Mouse (Mus musculus) MEL (cell line): Measurements from ENCODE around the gene Ptbp1. TPM values are rescaled to one million over a fixed set of nuclear protein-coding genes. Genes with fewer than 3 reads are reported as not detected.

ENCODE experiments used
- DNase-seq: peaks from one replicate; pipeline ENCODE4 v3.0.0; 2011; ENCODE audit warnings: low read depth, low spot score
- H3K27ac ChIP-seq: 2 replicates; pipeline ENCODE4 v1.5.1; 2012; ENCODE audit warnings: low read depth, mild to moderate bottlenecking, control low read depth, low read length, moderate library complexity; ENCODE audit not compliant: control insufficient read depth
- H3K27me3 ChIP-seq, 2 experiments: fragments of 150-350 bp in 1 of 2; sonication (generic) in 1 of 2; 2 replicates each; pipeline ENCODE4 v1.6.1; 2012; ENCODE audit warnings: low read length in 2 of 2, mild to moderate bottlenecking in 2 of 2, improper control_type of control experiment in 1 of 2, moderate library complexity in 1 of 2; ENCODE audit not compliant: insufficient read depth in 2 of 2, control insufficient read depth in 1 of 2
- H3K36me3 ChIP-seq, 2 experiments: 2 replicates each; pipeline ENCODE4 v1.6.1; 2012 to 2014; ENCODE audit warnings: low read length in 2 of 2, improper control_type of control experiment in 1 of 2, inconsistent platforms in 1 of 2, mild to moderate bottlenecking in 1 of 2; ENCODE audit not compliant: insufficient read depth in 2 of 2, control insufficient read depth in 1 of 2
- H3K4me1 ChIP-seq, 2 experiments: fragments of 150-350 bp in 1 of 2; sonication (generic) in 1 of 2; 2 replicates each; pipeline ENCODE4 v1.6.1; 2012; ENCODE audit warnings: low read length in 2 of 2, improper control_type of control experiment in 1 of 2, mild to moderate bottlenecking in 1 of 2; ENCODE audit not compliant: insufficient read depth in 2 of 2, control insufficient read depth in 1 of 2
- H3K4me3 ChIP-seq, 2 experiments: fragments of 150-350 bp in 1 of 2; sonication (generic) in 1 of 2; 2 replicates each; pipeline ENCODE4 v1.5.1; 2012; ENCODE audit warnings: low read depth in 2 of 2, low read length in 2 of 2, mild to moderate bottlenecking in 2 of 2, moderate library complexity in 2 of 2, control low read depth in 1 of 2, improper control_type of control experiment in 1 of 2; ENCODE audit not compliant: control insufficient read depth in 1 of 2, insufficient read depth in 1 of 2
- H3K79me2 ChIP-seq: 2 replicates; pipeline ENCODE4 v1.6.1; 2012; ENCODE audit warnings: mild to moderate bottlenecking, low read length, moderate library complexity; ENCODE audit not compliant: control insufficient read depth, poor library complexity, insufficient read depth
- H3K9ac ChIP-seq: 2 replicates; pipeline ENCODE4 v1.6.1; 2012; ENCODE audit warnings: low read depth, mild to moderate bottlenecking, control low read depth, low read length, moderate library complexity; ENCODE audit not compliant: control insufficient read depth, poor library complexity, severe bottlenecking
- H3K9me3 ChIP-seq: fragments of 150-350 bp; sonication (generic); replicated peaks from 2 replicates; pipeline ENCODE4 v1.6.1; 2012; ENCODE audit warnings: mild to moderate bottlenecking, low read length, improper control_type of control experiment, moderate library complexity; ENCODE audit not compliant: insufficient read depth
- EP300 ChIP-seq, 2 experiments: IDR thresholded peaks; 2 replicates each; pipeline ENCODE4 v1.6.1; 2011; ENCODE audit warnings: improper control_type of control experiment in 2 of 2, low read length in 2 of 2, low read depth in 1 of 2, mild to moderate bottlenecking in 1 of 2
- GATA1 ChIP-seq: IDR thresholded peaks from 2 replicates; pipeline ENCODE4 v1.6.1; 2011; ENCODE audit warnings: low read depth, low read length, improper control_type of control experiment
- MAFK ChIP-seq: IDR thresholded peaks from 2 replicates; pipeline ENCODE4 v1.6.1; 2011; ENCODE audit warnings: low read depth, mild to moderate bottlenecking, low read length, improper control_type of control experiment, borderline replicate concordance
- MAX ChIP-seq: IDR thresholded peaks from 2 replicates; pipeline ENCODE4 v1.6.1; 2011; ENCODE audit warnings: low read length, improper control_type of control experiment
- MEF2A ChIP-seq: IDR thresholded peaks from 2 replicates; pipeline ENCODE4 v1.6.1; 2014; ENCODE audit warnings: low read depth, mild to moderate bottlenecking, inconsistent platforms, low read length, improper control_type of control experiment; ENCODE audit not compliant: poor library complexity, insufficient replicate concordance, severe bottlenecking; ENCODE audit errors: extremely low read depth
- MXI1 ChIP-seq: IDR thresholded peaks from 2 replicates; pipeline ENCODE4 v1.6.1; 2011; ENCODE audit warnings: mild to moderate bottlenecking, low read depth, low read length, improper control_type of control experiment
- MYB ChIP-seq: IDR thresholded peaks from 2 replicates; pipeline ENCODE4 v1.6.1; 2011; ENCODE audit warnings: mild to moderate bottlenecking, low read depth, low read length, improper control_type of control experiment
- MYC ChIP-seq: IDR thresholded peaks from 2 replicates; pipeline ENCODE4 v1.6.1; 2011; ENCODE audit warnings: low read depth, mild to moderate bottlenecking, low read length, improper control_type of control experiment, moderate library complexity
- NELFE ChIP-seq: IDR thresholded peaks from 2 replicates; pipeline ENCODE4 v1.6.1; 2011; ENCODE audit warnings: low read depth, low read length, improper control_type of control experiment
- POLR2A ChIP-seq, 2 experiments: IDR thresholded peaks; 2 replicates each; pipeline ENCODE4 v1.6.1; 2011 to 2012; ENCODE audit warnings: low read length in 2 of 2, mild to moderate bottlenecking in 2 of 2, control low read depth in 1 of 2, improper control_type of control experiment in 1 of 2, low read depth in 1 of 2, moderate library complexity in 1 of 2; ENCODE audit not compliant: control insufficient read depth in 1 of 2, insufficient read depth in 1 of 2, poor library complexity in 1 of 2
- POLR2AphosphoS2 ChIP-seq: IDR thresholded peaks from 2 replicates; pipeline ENCODE4 v1.6.1; 2011; ENCODE audit warnings: low read length, improper control_type of control experiment
- POLR2AphosphoS5 ChIP-seq: IDR thresholded peaks from 2 replicates; pipeline ENCODE4 v1.6.1; 2012; ENCODE audit warnings: low read depth, borderline replicate concordance, mild to moderate bottlenecking, inconsistent platforms, low read length, moderate library complexity, mixed read lengths
- TCF12 ChIP-seq: IDR thresholded peaks from 2 replicates; pipeline ENCODE4 v1.6.1; 2014; ENCODE audit warnings: low read depth, mild to moderate bottlenecking, inconsistent platforms, low read length, improper control_type of control experiment, moderate library complexity
- UBTF ChIP-seq: IDR thresholded peaks from 2 replicates; pipeline ENCODE4 v1.6.1; 2012; ENCODE audit warnings: low read depth, mild to moderate bottlenecking, inconsistent platforms, low read length, improper control_type of control experiment, moderate library complexity, borderline replicate concordance; ENCODE audit not compliant: insufficient read depth
- USF1 ChIP-seq: IDR thresholded peaks from 2 replicates; pipeline ENCODE4 v1.6.1; 2014; ENCODE audit warnings: low read depth, mild to moderate bottlenecking, inconsistent platforms, low read length, improper control_type of control experiment, moderate library complexity
- USF2 ChIP-seq, 2 experiments: IDR thresholded peaks; 2 replicates each; pipeline ENCODE4 v1.6.1; 2011 to 2012; ENCODE audit warnings: improper control_type of control experiment in 2 of 2, low read length in 2 of 2, borderline replicate concordance in 1 of 2, inconsistent platforms in 1 of 2, low read depth in 1 of 2, mild to moderate bottlenecking in 1 of 2; ENCODE audit not compliant: insufficient read depth in 1 of 2
- ZC3H11A ChIP-seq: IDR thresholded peaks from 2 replicates; pipeline ENCODE4 v1.6.1; 2012; ENCODE audit warnings: low read depth, mild to moderate bottlenecking, inconsistent platforms, low read length, improper control_type of control experiment
- ZKSCAN1 ChIP-seq: IDR thresholded peaks from 2 replicates; pipeline ENCODE4 v1.6.1; 2012; ENCODE audit warnings: low read depth, mild to moderate bottlenecking, inconsistent platforms, low read length, improper control_type of control experiment, moderate library complexity
- polyA plus RNA-seq, 2 experiments: library from polyadenylated mRNA; stranded (reverse) in 1 of 2; unstranded in 1 of 2; fragments of >175 nt in 1 of 2; fragments of >200 nt in 1 of 2; gene quantifications; 2 replicates each; pipeline versions ENCODE4 v1.2.1 to v1.2.4; 2012; ENCODE audit warnings: low replicate concordance in 2 of 2, low read depth in 1 of 2; ENCODE audit not compliant: insufficient read length in 2 of 2, insufficient read depth in 1 of 2, missing spikeins in 1 of 2
- total RNA-seq: library from RNA; depleted of rRNA; stranded (reverse); fragments of 300-350 nt; gene quantifications from 2 replicates; pipeline ENCODE4 v1.2.3, GENCODE M21; 2012

Ptbp1 gene
- total and polyA plus RNA-seq, 3 experiments: 301 to 837 (median 329) TPM

DNA sequence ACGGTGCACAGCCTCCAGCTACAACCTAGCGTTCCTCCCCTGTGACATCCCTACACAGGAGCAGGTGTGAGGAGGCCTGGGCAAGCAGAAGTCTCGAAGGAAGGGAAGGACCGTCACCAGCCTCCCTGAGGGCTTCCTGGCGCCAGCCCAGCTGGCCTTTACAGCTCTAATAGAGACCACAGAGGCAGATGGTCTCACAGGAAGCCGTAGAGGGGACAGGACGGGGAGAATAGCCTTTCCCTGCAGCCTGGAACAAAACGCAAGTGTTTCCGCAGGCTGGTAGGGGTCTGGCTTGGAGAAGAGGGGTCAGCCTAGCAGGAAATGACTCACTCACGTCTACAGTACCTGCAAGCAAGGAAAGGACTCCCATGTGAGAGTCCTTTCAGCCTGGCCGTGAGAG lies 46.4 kb upstream of the Ptbp1 start:
- Histone ChIP-seq H3K4me3 (no peak overlapping the region), H3K9ac (no peak overlapping the region), H3K9me3 (no peaks in the 10 kb centered on the region), H3K27me3 (no peaks in the 10 kb centered on the region), H3K79me2 (no peaks in the 10 kb centered on the region), H3K36me3 (peaks cover 0 to 5% of the 10 kb centered on the region in 2 experiments; a peak in 2 of 4 replicates), H3K27ac (no peak overlapping the region), H3K4me1 (peaks cover 3% of the 10 kb centered on the region in 2 experiments; a peak in 2 of 4 replicates)
- DNase-seq: no peak
- TF ChIP-seq POLR2A (IDR thresholded peaks at IDR 0.05; ENCODE audit: control insufficient read depth in 1 of 2, insufficient read depth in 1 of 2, low read depth in 1 of 2, low read length in 2 of 2, poor library complexity in 1 of 2): no peak
- TF ChIP-seq POLR2AphosphoS5: no peak
- TF ChIP-seq ZKSCAN1: no peak
- no peak for TF ChIP-seq USF2 (IDR thresholded peaks at IDR 0.05; ENCODE audit: borderline replicate concordance in 1 of 2, insufficient read depth in 1 of 2, low read depth in 1 of 2, low read length in 2 of 2)
- TF ChIP-seq GATA1: no peak
- no peak for TF ChIP-seq NELFE
- no peak for TF ChIP-seq UBTF

DNA sequence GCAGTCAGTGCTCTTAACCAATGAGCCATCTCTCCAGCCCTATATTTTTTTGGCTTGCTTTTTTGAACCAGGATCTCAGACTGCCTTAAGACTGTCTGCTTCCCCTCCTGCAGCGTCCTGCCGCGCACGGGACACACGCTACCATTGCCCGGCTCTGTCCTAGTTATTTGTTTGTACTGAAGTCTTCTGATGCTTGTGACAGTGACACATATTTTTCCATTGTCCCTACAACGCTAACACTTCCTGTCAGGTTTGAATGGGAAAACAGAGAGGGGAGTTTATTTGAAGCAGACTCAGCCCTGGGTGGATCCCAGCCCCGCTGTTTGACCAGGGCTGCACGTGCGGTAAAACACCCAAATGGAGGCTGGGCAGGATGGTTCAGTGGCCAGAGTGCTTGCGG lies 45.5 kb upstream of the Ptbp1 start:
- Histone ChIP-seq H3K4me3 (no peak overlapping the region), H3K9ac (no peak overlapping the region), H3K36me3 (no peaks in the 10 kb centered on the region), H3K79me2 (no peaks in the 10 kb centered on the region), H3K4me1 (no peaks in the 10 kb centered on the region)
- no peak for TF ChIP-seq MYC
- no peak for TF ChIP-seq USF2 (IDR thresholded peaks at IDR 0.05; ENCODE audit: borderline replicate concordance in 1 of 2, insufficient read depth in 1 of 2, low read depth in 1 of 2, low read length in 2 of 2)
- no peak for TF ChIP-seq MAFK
- TF ChIP-seq ZKSCAN1: no peak
- TF ChIP-seq POLR2AphosphoS2: no peak
- TF ChIP-seq NELFE: no peak
- no peak for TF ChIP-seq MXI1
- no peak for TF ChIP-seq MEF2A
- no peak for TF ChIP-seq MAX
- TF ChIP-seq EP300 (IDR thresholded peaks at IDR 0.05; ENCODE audit: low read depth in 1 of 2, low read length in 2 of 2): no peak
- no peak for TF ChIP-seq USF1
- no peak for TF ChIP-seq GATA1
- TF ChIP-seq MYB: no peak
- TF ChIP-seq TCF12: no peak
- TF ChIP-seq ZC3H11A: no peak
- TF ChIP-seq, all 39 proteins: peak for 0
- Histone ChIP-seq H3K27me3 (no peaks in the 10 kb centered on the region), H3K27ac (no peak overlapping the region), H3K9me3 (no peaks in the 10 kb centered on the region)
- DNase-seq: no peak
